Mouse (Mus musculus) heart, postnatal 0 days (tissue): ENCODE results near the gene Glra2.

Source experiments
- CTCF ChIP-seq: IDR thresholded peaks from 2 replicates; pipeline ENCODE4 v1.5.1; 2016; ENCODE audit warnings: antibody characterized with exemption, control low read depth, low read depth
- EP300 ChIP-seq: IDR thresholded peaks from 2 replicates; pipeline ENCODE4 v1.6.1; 2016; ENCODE audit warnings: antibody characterized with exemption, low read depth

- TF ChIP-seq CTCF (no peak), EP300 (no peak)
Measured at GRCm38 (mm10) chrX:165344611-165345010, 17.4 kb upstream of the Glra2 start.
